Mouse (Mus musculus): Measurements from ENCODE around the gene Mitf.

Gene Mitf

DNA sequence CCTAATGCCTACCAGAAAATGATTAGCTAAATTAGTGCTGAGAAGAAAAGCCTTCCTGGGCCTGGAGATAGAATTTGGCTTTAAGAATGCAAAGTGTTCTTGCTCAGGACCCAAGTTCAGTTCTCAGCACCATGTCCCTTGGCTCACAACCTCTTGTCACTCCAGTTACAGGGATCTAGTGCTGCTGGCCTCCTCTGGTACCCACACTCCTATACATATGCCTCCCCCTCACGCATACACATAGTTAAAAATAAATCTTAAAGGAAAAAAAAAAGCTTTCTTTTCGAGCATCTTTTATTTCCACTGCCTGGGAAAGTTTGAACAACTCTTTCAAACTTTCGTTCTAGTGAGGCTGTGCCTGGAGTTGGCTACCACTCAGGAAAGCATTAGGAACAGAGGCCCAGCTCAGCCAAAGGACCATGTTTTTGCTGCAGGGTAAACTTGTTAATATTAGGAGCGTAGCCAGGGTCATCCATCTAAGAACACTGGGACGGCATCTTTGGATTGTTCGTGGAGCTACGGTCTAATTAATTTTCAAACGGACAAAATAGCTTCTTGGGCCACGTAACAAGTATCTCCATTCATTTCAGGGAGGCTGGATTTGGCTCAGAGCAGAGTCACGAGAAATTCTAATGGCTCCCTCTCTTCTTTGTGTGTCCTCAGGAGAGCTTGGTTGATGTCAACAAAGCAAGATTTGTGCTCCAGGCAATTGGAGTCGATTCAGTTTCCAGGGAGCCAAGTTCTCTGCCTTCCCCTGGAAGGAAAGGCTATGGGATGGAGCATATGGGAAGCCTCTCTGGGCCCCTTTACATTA, 239.7 kb downstream of the Mitf start:
- DNase-seq (ENCODE audit: low spot score in 2 of 2): peak in 1 of 2 experiments; percentile 20

DNA sequence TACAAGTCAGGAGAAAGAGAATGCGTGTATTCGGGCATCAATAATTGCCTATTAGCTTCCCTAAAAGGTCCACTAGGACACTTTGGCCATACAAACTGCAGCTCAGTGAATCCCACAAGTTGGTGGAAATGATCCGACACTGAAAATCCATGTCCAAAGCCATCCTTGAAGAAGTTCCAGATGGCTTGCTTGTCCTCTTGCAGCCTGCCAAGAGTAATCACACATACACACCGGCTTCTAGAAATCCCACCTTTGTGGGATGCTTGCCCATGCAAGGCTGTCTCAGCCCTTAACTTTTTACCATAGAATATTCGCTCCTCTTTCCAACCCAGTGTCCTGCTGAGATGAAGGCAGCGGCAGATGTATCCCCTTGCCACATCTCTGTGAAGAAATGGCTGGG, 240.9 kb downstream of the Mitf start:
- DNase-seq (ENCODE audit: low spot score in 2 of 2): no peak

DNA sequence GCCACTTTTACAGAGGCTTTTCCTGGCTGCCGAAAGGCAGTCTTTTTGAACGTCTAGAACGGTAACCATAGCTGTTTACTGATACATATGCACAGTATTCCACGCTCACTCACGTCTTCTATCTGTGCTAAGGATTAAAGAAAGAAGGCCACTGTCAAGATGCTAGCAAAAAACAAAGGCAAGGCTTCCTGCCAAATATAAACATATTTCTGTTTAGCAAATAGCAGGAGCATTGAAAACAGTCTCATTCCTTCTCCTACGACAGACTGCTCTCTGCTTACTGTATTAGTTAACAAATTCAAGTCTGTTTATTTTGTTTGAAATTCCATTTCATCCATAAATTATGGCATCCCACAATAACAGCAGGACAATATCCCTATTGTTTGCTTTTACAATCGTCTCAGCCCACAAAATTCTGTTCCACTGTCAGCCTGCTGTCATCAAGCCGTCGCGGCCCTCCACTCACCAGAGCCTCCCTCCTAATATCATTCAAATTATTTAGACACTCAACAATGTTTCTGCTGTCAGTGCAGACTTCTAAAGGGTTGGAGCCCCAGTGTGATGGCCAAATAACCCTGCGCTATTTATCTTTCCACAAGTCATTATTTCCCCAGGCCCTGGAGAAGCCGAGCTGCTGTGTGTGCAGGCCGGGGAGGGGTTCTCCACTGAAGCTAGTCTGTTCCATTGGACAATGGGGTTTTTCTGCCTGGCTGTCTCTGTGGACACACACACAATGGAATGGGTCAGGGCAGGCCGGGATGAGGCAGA, 242.0 kb downstream of the Mitf start:
- peak in 1 of 2 experiments; percentile 6 for DNase-seq (ENCODE audit: low spot score in 2 of 2)

DNA sequence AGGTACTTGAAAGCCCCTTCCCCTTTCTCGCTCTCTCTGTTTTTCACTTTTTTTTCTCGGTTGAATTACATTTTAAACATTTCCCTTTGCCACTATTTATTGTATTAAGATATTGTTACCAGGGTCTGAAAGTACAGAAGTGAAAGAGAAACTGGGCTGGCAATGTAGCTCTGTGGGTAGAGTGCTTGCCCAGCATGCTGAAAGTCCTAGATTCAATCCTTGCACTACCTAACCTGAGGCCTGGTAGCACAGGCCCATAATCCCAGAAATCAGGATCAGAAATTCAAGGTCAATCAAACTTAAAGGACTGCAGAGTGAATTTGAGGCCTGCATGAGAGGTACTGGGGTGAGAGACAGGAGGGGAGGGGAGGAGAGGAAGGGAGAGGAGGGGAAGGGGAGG, 242.7 kb downstream of the Mitf start:
- DNase-seq (ENCODE audit: low spot score in 2 of 2): no peak

DNA sequence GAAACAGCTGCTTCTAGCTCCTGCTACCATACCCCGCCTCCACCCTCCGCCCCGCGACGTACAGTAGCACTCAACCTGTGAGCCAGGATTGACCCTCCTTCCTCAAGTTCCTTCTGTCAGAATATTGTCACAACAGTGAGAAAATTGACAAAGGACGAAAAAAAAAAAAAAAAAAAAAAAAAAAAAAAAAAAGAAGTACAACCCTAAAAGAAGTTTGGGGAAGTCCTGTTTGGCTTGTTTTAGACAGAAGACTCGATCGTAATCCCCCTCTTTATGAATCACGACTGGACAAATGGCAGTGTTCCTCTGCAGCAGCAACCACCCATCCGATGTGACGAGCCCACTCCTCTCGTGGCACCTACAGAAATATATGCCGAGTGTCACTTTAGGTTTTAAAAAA, 255.0 kb downstream of the Mitf start:
- DNase-seq (ENCODE audit: low spot score in 2 of 2): no peak

DNA sequence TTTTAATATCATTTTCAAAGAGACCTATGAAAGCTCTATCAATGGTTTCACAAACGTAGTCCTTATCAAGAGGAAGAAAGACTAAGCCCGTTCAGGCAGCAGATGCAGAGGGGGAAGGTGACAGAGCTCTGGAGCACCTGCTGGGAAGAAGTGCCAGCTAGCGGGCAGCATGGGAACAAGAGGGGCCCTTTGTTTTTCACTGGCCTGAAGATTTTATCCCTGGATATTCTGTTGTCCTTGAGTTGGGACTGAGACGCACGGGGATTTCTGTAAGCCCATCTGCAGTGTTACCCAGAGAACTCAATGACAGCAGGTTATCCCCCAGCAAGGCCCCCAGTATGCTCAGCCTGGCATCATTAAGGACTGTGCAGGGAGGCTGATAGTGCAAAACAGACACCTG, 258.1 kb downstream of the Mitf start:
- DNase-seq (ENCODE audit: low spot score in 2 of 2): no peak

DNA sequence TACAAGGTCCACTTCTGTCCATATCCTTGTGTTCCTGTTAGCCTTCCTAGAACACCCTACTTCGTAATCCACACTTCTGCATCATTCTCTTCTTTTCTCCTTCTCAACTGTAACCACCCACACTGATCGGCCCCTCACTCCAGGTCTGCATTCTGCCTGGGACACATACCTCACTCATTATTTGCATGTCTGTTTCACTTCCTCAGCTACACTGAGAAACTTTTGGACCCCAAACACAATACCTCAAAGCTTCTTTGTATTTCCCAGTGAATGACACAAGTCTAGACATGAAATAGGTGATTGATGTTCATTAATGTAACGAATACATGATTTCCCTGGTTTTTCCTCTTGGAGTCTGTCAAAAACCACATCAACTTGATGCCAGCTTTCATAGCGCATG, 259.6 kb downstream of the Mitf start:
- DNase-seq (ENCODE audit: low spot score in 2 of 2): no peak

All from right cerebral cortex, adult 2 months (tissue).